ENCODE assay signal across 16 mouse cellular contexts in genomic region chr5:120472770-120473169, GRCm38 (mm10). TPM values are rescaled to one million over a fixed set of nuclear protein-coding genes. Genes with fewer than 3 reads are reported as not detected.
DNase-seq lines count a peak whose midpoint lies in the region; ATAC-seq lines count a peak whose summit lies in the region.
"Had no signal": no experiment of that assay in that cellular context is flagged by ENCODE, and none has a peak within 500 bp of the region (broad histone marks: within the 10 kb centered on the region; RNA-seq: fewer than 3 reads in every experiment).

Gene Sdsl (minus strand): TSS chr5:120472810.

- H3K27me3 ChIP-seq in heart, embryonic 12.5 days (replicated peaks) = peaks cover 19% of the 10 kb centered on the region

- H3K9me3 ChIP-seq in heart, embryonic 12.5 days (replicated peaks) = no peaks in the 10 kb centered on the region
- H3K9me3 ChIP-seq: embryonic facial prominence, embryonic 15.5 days; hindbrain, embryonic 13.5 days; midbrain, embryonic 10.5 days had no signal

- no peak within 1 kb of the TSS for H3K27ac ChIP-seq in heart, embryonic 12.5 days (ENCODE audit: poor library complexity, severe bottlenecking)
- H3K27ac ChIP-seq: embryonic facial prominence, embryonic 15.5 days; hindbrain, embryonic 13.5 days; midbrain, embryonic 10.5 days had no signal

- H3K4me2 ChIP-seq in heart, embryonic 12.5 days = no peak within 1 kb of the TSS
- H3K4me2 ChIP-seq: embryonic facial prominence, embryonic 15.5 days; hindbrain, embryonic 13.5 days; liver, embryonic 11.5 days had no signal

- H3K9ac ChIP-seq in heart, embryonic 12.5 days = no peak within 1 kb of the TSS
- H3K9ac ChIP-seq: embryonic facial prominence, embryonic 15.5 days; hindbrain, embryonic 13.5 days had no signal

- no peak for ATAC-seq in heart, embryonic 12.5 days (ENCODE audit: insufficient number of reproducible peaks, low FRiP score)
- ATAC-seq: forebrain, embryonic 14.5 days had no signal

- no peak within 1 kb of the TSS for H3K4me3 ChIP-seq in heart, embryonic 12.5 days
- H3K4me3 ChIP-seq: embryonic facial prominence, embryonic 15.5 days; hindbrain, embryonic 13.5 days; midbrain, embryonic 10.5 days had no signal

- no peaks in the 10 kb centered on the region for H3K36me3 ChIP-seq in heart, embryonic 12.5 days
- H3K36me3 ChIP-seq: embryonic facial prominence, embryonic 15.5 days; hindbrain, embryonic 13.5 days; midbrain, embryonic 10.5 days had no signal

- 71% methylated on average over 8 of the region's 8 CpGs for WGBS in heart, embryonic 12.5 days

- DNase-seq in heart, adult 11 months = no peak
- no peak for DNase-seq in layer of hippocampus, adult 8-10 months (ENCODE audit: low spot score in 2 of 2)
- DNase-seq in layer of hippocampus, adult 18-20 months (ENCODE audit: low spot score in 2 of 2) = no peak
- no peak for DNase-seq in gonadal fat pad, adult 2 months (ENCODE audit: low read depth)
- DNase-seq in testis, postnatal 10 days (ENCODE audit: low spot score) = peak; percentile 41
- DNase-seq in yolk sac, embryonic 10.5 days (ENCODE audit: low spot score) = no peak
- no peak for DNase-seq in adipocyte (ENCODE audit: low spot score)
- DNase-seq: cerebellum, postnatal 25 days; kidney, postnatal 36 days; lung, postnatal 10 days had no signal

- peaks cover 11% of the 10 kb centered on the region for H3K4me1 ChIP-seq in heart, embryonic 12.5 days (replicated peaks)
- H3K4me1 ChIP-seq: embryonic facial prominence, embryonic 15.5 days had no signal

RNA-seq across cellular contexts. Expression of gene Sdsl, which starts in this region (rescaled TPM):
- polyA plus RNA-seq in heart, embryonic 12.5 days (2016; fragmentation: Nextera tagmentation; extraction: Ambion mirVana) = 9.1 and 10.6 TPM in 2 replicates
- 10 to 100 TPM in 3 of 4 experiments, 1 to 10 TPM in 1; 7.5 to 11.6 (median 10.6) TPM for total RNA-seq in layer of hippocampus, adult 8-10 months (2022)
- total RNA-seq in layer of hippocampus, adult 18-20 months (2021) = 1 to 10 TPM; 7.5 to 8.0 TPM
- 6.5 and 13.1 TPM in 2 replicates for polyA plus RNA-seq in gonadal fat pad, adult 2 months (2012; rRNA removed)
